Mouse (Mus musculus) liver, embryonic 15.5 days (tissue): Measurements from ENCODE around the gene Gm8082. TPM values are rescaled to one million over a fixed set of nuclear protein-coding genes. Genes with fewer than 3 reads are reported as not detected.
"Not testable (repeated sequence)": the region's sequence is repeated elsewhere in the genome, so short reads cannot be mapped to it uniquely, and the experiment has no call there.

ENCODE experiments used
- ATAC-seq: fragments of 200-750 bp; cut with Nextera tagmentation; 2 replicates; pipeline ENCODE4 v1.8.0; 2017; ENCODE audit warnings: moderate number of reproducible peaks, mild to moderate bottlenecking, moderate library complexity; ENCODE audit not compliant: insufficient read depth
- H3K27ac ChIP-seq: fragments of 300-500 bp; sonication (generic); replicated peaks from 2 replicates; pipeline ENCODE4 v1.5.1; 2015; ENCODE audit warnings: mild to moderate bottlenecking, inconsistent platforms
- H3K27me3 ChIP-seq: fragments of 300-500 bp; sonication (generic); 2 replicates; pipeline ENCODE4 v1.6.1; 2015; ENCODE audit warnings: mild to moderate bottlenecking, inconsistent platforms
- H3K36me3 ChIP-seq: fragments of 300-500 bp; sonication (generic); replicated peaks from 2 replicates; pipeline ENCODE4 v1.6.1; 2015; ENCODE audit warnings: moderate library complexity, mild to moderate bottlenecking, inconsistent platforms
- H3K4me1 ChIP-seq: fragments of 300-500 bp; sonication (generic); replicated peaks from 2 replicates; pipeline ENCODE4 v1.6.1; 2015; ENCODE audit warnings: inconsistent platforms
- H3K4me2 ChIP-seq: fragments of 300-500 bp; sonication (generic); 2 replicates; pipeline ENCODE4 v1.6.1; 2015; ENCODE audit warnings: moderate library complexity, mild to moderate bottlenecking, inconsistent platforms
- H3K4me3 ChIP-seq: fragments of 300-500 bp; sonication (generic); replicated peaks from 2 replicates; pipeline ENCODE4 v1.5.1; 2015; ENCODE audit warnings: mild to moderate bottlenecking, inconsistent platforms
- H3K9ac ChIP-seq: fragments of 300-500 bp; sonication (generic); 2 replicates; pipeline ENCODE4 v1.6.1; 2015; ENCODE audit warnings: moderate library complexity, mild to moderate bottlenecking, inconsistent platforms
- H3K9me3 ChIP-seq: fragments of 300-500 bp; sonication (generic); replicated peaks from 2 replicates; pipeline ENCODE4 v1.6.1; 2016; ENCODE audit warnings: inconsistent platforms
- WGBS: fragments of 180-500 bp; shearing (Covaris S2); methylation state at CpG from one replicate; pipeline ENCODE4 v1.1.7; 2015; ENCODE audit warnings: mixed read lengths; ENCODE audit not compliant: insufficient replicate concordance; 5-methylcytosine and 5-hydroxymethylcytosine counted together
- polyA plus RNA-seq: library from polyadenylated mRNA; unstranded; fragments of >200 nt; fragmentation: Nextera tagmentation; extraction: Ambion mirVana; gene quantifications from 2 replicates; pipeline ENCODE4 v1.2.1, GENCODE M21; 2015

Gene Gm8082
- not detected in 2 replicates for polyA plus RNA-seq

DNA sequence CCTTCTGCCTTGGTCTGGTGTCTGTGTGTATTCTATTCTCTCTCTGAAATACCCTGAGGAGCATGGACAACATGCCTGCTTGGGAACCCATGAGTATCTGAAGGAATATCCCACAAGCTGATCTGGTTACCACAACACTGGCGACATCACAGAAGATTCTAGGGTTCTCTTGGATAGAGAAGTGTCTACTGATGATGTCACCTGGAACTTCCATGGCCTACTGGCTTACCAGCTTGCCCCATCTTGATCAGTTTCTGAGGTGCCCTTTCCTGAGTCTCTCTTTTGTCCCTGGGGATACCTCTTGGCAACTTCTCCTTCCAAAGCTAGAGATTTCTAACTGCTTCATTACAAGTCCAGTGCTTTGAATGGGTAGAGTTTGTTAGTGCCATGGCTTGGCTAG lies at the start of gene Gm8082:
Gene Gm8082, minus strand, starts transcription at position 101 of the 400 bp plus-strand sequence.
- not testable (repeated sequence) for H3K27ac ChIP-seq, ATAC-seq
- WGBS: 83% methylated on average over 1 of the region's 1 CpGs

GRCm38 (mm10) chr14:43015528-43015927 lies 22.1 kb upstream of the Gm8082 start, which contains the start of gene Gm10376:
Gene Gm10376 (minus strand): TSS chr14:43015628.
- H3K4me1 ChIP-seq, H3K4me3 ChIP-seq, H3K27me3 ChIP-seq, H3K4me2 ChIP-seq, H3K36me3 ChIP-seq, H3K9ac ChIP-seq, ATAC-seq, H3K9me3 ChIP-seq, H3K27ac ChIP-seq: not testable (repeated sequence)

More for the DNA sequence above, at the start of gene Gm8082:
- not testable (repeated sequence) for H3K36me3 ChIP-seq, H3K9ac ChIP-seq, H3K9me3 ChIP-seq, H3K4me1 ChIP-seq, H3K4me3 ChIP-seq, H3K27me3 ChIP-seq, H3K4me2 ChIP-seq

Other genes starting within 250 kb of the Gm8082 start
- not detected in 2 replicates for gene Gm3015, start 224.8 kb downstream of the Gm8082 start, polyA plus RNA-seq
- gene Gm10377, start 195.6 kb downstream of the Gm8082 start, polyA plus RNA-seq: not detected in 2 replicates
- not detected in 2 replicates for gene Gm21977, start 140.1 kb downstream of the Gm8082 start, polyA plus RNA-seq
- not detected in 2 replicates for gene Gm10376, start 22.0 kb upstream of the Gm8082 start, polyA plus RNA-seq
- gene Gm8094, start 83.0 kb upstream of the Gm8082 start, polyA plus RNA-seq: not detected in 2 replicates
- not detected in 2 replicates for gene Gm8104, start 107.0 kb upstream of the Gm8082 start, polyA plus RNA-seq
- not detected in 2 replicates for gene Gm7233, start 186.2 kb upstream of the Gm8082 start, polyA plus RNA-seq
- gene Gm8122, start 241.7 kb upstream of the Gm8082 start, polyA plus RNA-seq: not detected in 2 replicates